Mouse (Mus musculus): ENCODE results near the gene Fam120c. TPM values are rescaled to one million over a fixed set of nuclear protein-coding genes. Genes with fewer than 3 reads are reported as not detected.

Fam120c gene
- total RNA-seq, 1 experiment from 2014 or later = 12.5 TPM

DNA sequence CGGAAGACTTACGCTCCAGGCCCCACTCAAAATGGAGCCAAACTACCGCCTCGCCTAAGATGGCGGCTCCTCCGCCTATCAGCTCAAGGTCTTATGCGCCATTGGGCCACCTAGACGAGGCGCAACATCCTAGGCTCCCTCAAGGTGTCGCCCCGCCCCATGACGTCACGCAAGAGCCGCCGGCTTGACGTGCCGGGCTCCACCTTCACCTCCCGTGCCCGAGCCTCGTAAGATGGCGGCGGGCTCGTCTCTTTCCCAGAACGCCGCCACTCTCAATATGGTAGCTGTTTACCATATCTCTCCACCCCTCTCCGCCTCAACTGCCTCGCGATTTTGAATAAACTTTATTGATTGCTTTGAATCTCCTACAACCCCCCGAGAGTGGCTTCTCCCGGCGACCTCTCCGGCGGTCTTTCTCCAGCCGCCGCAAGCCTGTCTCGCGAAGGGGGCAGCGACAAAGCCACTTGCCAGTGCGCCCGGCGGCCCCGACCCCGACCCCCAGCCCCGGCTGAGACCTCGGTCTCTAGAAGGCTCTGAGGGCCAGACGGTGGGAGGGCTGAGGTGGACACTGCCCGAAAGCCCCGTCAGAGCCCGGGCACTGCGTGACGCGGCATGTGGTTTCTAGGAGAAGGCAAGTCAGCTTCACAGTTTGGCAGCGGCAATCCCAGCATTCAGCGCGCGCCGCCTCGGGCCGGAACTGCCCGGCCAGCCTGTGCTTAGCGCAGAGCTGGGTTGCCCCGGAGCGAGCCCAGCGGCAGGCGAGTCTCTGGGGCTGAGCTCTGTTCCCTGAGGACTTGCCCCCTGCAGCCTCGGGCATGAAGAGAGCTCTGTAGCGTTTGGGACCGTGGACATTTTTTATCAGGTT, 176.7 kb downstream of the Fam120c start, which contains the start of gene Phf8:
Phf8 (plus strand) TSS at position 215 of the 865 bp plus-strand sequence.
- DNase-seq = peak; percentile 98

Other genes starting within 250 kb of the Fam120c start
- 32.9 and 33.6 TPM in 2 replicates for gene Tsr2, start 247.6 kb upstream of the Fam120c start, total RNA-seq (2021)
- gene Wnk3, start 146.1 kb upstream of the Fam120c start, total RNA-seq (2021) = 1.5 and 1.9 TPM in 2 replicates
- gene Phf8, start 176.5 kb downstream of the Fam120c start, total RNA-seq (2021) = 23.7 and 31.5 TPM in 2 replicates